Mouse (Mus musculus) bone marrow macrophage, adult 2 months (primary cell): ENCODE data around the gene Lipe.

Source experiments
- CTCF ChIP-seq: IDR thresholded peaks from 2 replicates; pipeline ENCODE4 v1.5.1; 2012; ENCODE audit warnings: low read depth, mild to moderate bottlenecking, low read length, moderate library complexity
- POLR2A ChIP-seq: IDR thresholded peaks from 2 replicates; pipeline ENCODE4 v1.6.1; 2012; ENCODE audit warnings: mild to moderate bottlenecking, low read depth, low read length, borderline replicate concordance

DNA sequence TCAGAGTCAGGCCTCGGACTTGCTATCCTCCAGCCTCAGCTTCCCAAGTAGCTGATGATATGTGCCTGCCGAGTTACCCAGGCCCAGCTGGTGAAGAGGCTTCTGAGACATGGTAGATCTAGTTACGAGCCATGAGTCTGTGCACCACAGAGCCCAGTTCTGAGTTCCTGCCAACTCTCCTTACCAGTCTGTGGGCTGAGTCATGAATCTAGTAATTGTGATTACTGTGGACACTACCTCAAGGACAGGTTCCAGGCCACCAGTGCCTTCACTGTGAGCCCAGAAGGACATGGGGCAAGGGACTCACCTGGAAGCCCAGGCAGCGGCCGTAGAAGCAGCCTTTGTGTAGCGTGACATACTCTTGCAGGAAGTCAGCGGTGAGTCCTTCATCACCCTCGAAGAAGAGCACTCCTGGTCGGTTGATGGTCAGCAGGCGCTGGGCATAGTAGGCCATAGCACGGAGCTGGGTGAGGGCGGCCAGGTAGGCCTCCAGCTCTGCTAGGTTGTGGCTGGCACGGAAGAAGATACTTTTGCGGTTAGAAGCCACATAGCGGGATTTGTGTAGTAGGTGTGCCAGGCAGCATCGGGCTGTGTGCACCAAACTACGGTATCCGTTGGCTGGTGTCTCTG is 10.6 kb downstream of the Lipe start:
- TF ChIP-seq CTCF (no peak), POLR2A (no peak)
